Mouse (Mus musculus): Measurements from ENCODE around the gene Tada2a. TPM values are rescaled to one million over a fixed set of nuclear protein-coding genes. Genes with fewer than 3 reads are reported as not detected.

Tada2a gene
- total and polyA plus RNA-seq, 2 experiments from 2014 or later = 15.9 to 24.7 TPM

DNA sequence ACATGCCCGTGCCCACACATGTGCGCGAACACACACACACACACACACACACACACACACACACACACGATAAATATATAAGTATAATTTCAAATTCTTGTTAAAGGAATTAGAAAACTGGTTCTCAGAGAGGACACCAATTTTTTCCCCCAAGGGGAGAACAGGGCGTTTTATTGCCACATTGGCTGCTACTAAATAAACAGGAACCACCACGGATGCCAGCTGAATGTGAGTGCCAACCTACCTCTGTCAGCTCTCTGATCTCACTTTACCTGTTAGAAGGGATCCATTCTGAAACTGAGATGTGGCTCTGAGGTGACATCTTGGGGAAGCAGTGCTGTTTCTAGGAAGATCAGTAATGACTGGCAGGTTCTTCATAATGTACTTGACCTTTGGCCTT lies 34.7 kb upstream of the Tada2a start:
- Histone ChIP-seq H3K27ac (no peak overlapping the region), H3K36me3 (ENCODE audit: insufficient read depth, low read length) (no peaks in the 10 kb centered on the region), H3K27me3 (ENCODE audit: insufficient read depth, low read length) (no peaks in the 10 kb centered on the region), H3K4me3 (ENCODE audit: low read length) (no peak overlapping the region), H3K4me2 (ENCODE audit: low read depth, low read length) (no peak overlapping the region), H3K4me1 (ENCODE audit: insufficient read depth, low read length) (no peaks in the 10 kb centered on the region), H3K9me3 (ENCODE audit: low read length) (no peaks in the 10 kb centered on the region), H3K9ac (replicated peaks; ENCODE audit: low read length) (no peak overlapping the region)
- ATAC-seq (no peak), DNase-seq (ENCODE audit: low spot score) (no peak)
- TF ChIP-seq CTCF (IDR thresholded peaks at IDR 0.05; ENCODE audit: low read depth) = no peak
- 85% methylated on average over 6 of the region's 6 CpGs for WGBS

DNA sequence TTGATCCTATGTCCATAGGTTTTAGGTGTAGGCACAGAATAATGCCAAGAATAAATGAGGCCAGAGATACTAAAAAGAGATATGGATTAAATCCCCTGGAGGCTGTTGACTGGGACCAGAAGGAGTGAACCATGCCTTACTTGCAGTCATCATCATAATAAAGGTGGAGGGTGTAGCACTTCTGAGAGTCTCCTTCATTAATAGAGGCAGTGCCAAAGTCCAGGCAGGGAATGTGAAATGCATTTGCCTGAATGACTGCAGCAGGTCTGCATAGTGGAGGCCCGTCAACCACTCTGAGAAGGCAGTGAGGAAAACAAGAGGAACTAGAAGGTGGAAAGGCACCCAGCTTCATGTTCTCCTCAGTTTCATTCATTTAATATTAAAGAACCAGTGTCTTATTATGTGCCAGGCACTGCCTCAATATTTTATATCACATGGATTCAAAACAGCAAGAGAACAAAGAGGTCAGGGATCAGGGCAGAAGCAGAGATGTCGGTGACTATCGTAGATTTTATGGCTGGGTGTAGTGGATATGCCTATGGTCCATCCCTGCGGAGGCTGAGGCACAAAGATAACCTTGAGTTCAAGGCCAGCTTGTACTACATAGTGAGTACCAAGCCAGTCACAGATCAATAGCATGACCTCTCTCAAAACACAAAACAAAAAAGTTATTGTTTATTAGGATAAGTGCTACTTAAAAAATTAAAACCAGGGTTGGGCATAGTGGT lies 27.3 kb upstream of the Tada2a start:
- no peak for TF ChIP-seq CTCF (IDR thresholded peaks at IDR 0.05; ENCODE audit: low read depth)
- no peak overlapping the region for H3K4me2 ChIP-seq (ENCODE audit: low read depth, low read length)
- H3K27me3 ChIP-seq (ENCODE audit: insufficient read depth, low read length) = no peaks in the 10 kb centered on the region
- H3K4me3 ChIP-seq (ENCODE audit: low read length) = no peak overlapping the region
- WGBS = 91% methylated on average over 4 of the region's 4 CpGs
- ATAC-seq = no peak
- no peak overlapping the region for H3K9ac ChIP-seq (replicated peaks; ENCODE audit: low read length)
- H3K27ac ChIP-seq = no peak overlapping the region
- H3K9me3 ChIP-seq (ENCODE audit: low read length) = no peaks in the 10 kb centered on the region
- H3K36me3 ChIP-seq (ENCODE audit: insufficient read depth, low read length) = no peaks in the 10 kb centered on the region
- DNase-seq (ENCODE audit: low spot score) = no peak
- no peaks in the 10 kb centered on the region for H3K4me1 ChIP-seq (ENCODE audit: insufficient read depth, low read length)

GRCm38 (mm10) chr11:84150884-84151283 lies 21.5 kb upstream of the Tada2a start:
- Histone ChIP-seq H3K4me1 (ENCODE audit: insufficient read depth, low read length) (no peaks in the 10 kb centered on the region), H3K9me3 (ENCODE audit: low read length) (no peaks in the 10 kb centered on the region), H3K9ac (replicated peaks; ENCODE audit: low read length) (no peak overlapping the region), H3K4me3 (ENCODE audit: low read length) (no peak overlapping the region), H3K27me3 (ENCODE audit: insufficient read depth, low read length) (no peaks in the 10 kb centered on the region), H3K4me2 (ENCODE audit: low read depth, low read length) (no peak overlapping the region), H3K27ac (no peak overlapping the region), H3K36me3 (ENCODE audit: insufficient read depth, low read length) (no peaks in the 10 kb centered on the region)
- DNase-seq (ENCODE audit: low spot score) (peak; percentile 13), ATAC-seq (no peak)
- WGBS = 76% methylated on average over 2 of the region's 2 CpGs
- TF ChIP-seq CTCF (IDR thresholded peaks at IDR 0.05; ENCODE audit: low read depth) = peak; percentile 36

DNA sequence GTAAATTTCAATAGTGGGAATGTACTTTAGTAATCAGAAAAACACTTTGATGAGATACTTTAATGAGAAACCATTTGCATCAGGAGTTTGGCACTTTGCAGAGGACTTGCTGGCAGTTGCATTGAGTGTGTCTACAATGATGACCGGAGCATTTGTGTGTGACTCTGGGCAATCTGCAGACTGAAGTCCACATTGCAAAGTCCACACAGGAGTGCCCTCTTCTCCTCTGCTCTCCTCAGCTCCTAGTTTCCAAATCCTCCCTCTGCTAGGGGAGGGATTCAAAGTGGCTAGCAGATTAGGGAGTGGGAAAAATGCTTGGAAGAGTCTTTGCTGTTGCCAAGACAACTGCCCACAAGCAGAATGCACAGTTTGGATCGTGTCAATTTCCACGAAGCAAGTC lies 16.7 kb upstream of the Tada2a start:
- Histone ChIP-seq H3K27ac (no peak overlapping the region; the same call in 1 of the 2 replicates), H3K4me3 (ENCODE audit: low read length) (no peak overlapping the region), H3K27me3 (ENCODE audit: insufficient read depth, low read length) (no peaks in the 10 kb centered on the region), H3K4me2 (ENCODE audit: low read depth, low read length) (peak overlapping the region; percentile 16; the same call in 1 of the 2 replicates), H3K9me3 (ENCODE audit: low read length) (no peaks in the 10 kb centered on the region), H3K36me3 (ENCODE audit: insufficient read depth, low read length) (no peaks in the 10 kb centered on the region), H3K4me1 (ENCODE audit: insufficient read depth, low read length) (no peaks in the 10 kb centered on the region), H3K9ac (replicated peaks; ENCODE audit: low read length) (no peak overlapping the region)
- DNase-seq (ENCODE audit: low spot score) (no peak), ATAC-seq (no peak)
- WGBS = 34% methylated on average over 3 of the region's 3 CpGs
- TF ChIP-seq CTCF (IDR thresholded peaks at IDR 0.05; ENCODE audit: low read depth) = no peak

GRCm38 (mm10) chr11:84145201-84145798 lies 15.9 kb upstream of the Tada2a start:
- H3K36me3 ChIP-seq (ENCODE audit: insufficient read depth, low read length) = no peaks in the 10 kb centered on the region
- H3K9me3 ChIP-seq (ENCODE audit: low read length) = no peaks in the 10 kb centered on the region
- 68% methylated on average over 10 of the region's 10 CpGs for WGBS
- no peak overlapping the region for H3K4me2 ChIP-seq (ENCODE audit: low read depth, low read length)
- H3K4me1 ChIP-seq (ENCODE audit: insufficient read depth, low read length) = no peaks in the 10 kb centered on the region
- no peak overlapping the region for H3K9ac ChIP-seq (replicated peaks; ENCODE audit: low read length)
- TF ChIP-seq CTCF (IDR thresholded peaks at IDR 0.05; ENCODE audit: low read depth) = no peak
- H3K27ac ChIP-seq = no peak overlapping the region
- H3K4me3 ChIP-seq (ENCODE audit: low read length) = no peak overlapping the region
- DNase-seq (ENCODE audit: low spot score) (no peak), ATAC-seq (no peak)
- no peaks in the 10 kb centered on the region for H3K27me3 ChIP-seq (ENCODE audit: insufficient read depth, low read length)

DNA sequence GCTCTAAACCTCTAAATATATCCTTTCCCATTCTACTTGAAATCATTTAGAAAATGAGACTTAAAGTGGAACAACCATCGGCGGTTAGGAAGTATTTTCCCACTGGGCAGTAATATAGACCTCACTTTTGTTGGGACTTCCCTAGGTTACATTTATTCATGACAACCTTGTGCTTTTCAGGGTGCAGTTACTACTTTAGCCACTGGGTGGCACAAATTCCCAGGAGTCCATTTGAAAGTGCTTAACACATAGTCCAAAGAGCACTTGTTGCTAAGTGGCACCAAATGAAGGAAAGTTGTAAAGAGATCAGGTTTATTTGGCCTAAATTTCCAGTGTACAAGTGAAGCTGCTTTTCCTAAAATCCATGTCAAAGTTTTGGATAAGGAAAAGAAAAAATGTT lies 12.4 kb upstream of the Tada2a start:
- H3K9ac ChIP-seq (replicated peaks; ENCODE audit: low read length) = no peak overlapping the region
- peak; percentile 75 for TF ChIP-seq CTCF (IDR thresholded peaks at IDR 0.05; ENCODE audit: low read depth)
- peak; percentile 79 for DNase-seq (ENCODE audit: low spot score)
- no peaks in the 10 kb centered on the region for H3K27me3 ChIP-seq (ENCODE audit: insufficient read depth, low read length)
- no peak overlapping the region for H3K27ac ChIP-seq
- H3K9me3 ChIP-seq (ENCODE audit: low read length) = no peaks in the 10 kb centered on the region
- H3K4me3 ChIP-seq (ENCODE audit: low read length) = no peak overlapping the region
- H3K4me1 ChIP-seq (ENCODE audit: insufficient read depth, low read length) = no peaks in the 10 kb centered on the region
- no peak for ATAC-seq
- 56% methylated on average over 2 of the region's 2 CpGs for WGBS
- no peak overlapping the region for H3K4me2 ChIP-seq (ENCODE audit: low read depth, low read length)
- H3K36me3 ChIP-seq (ENCODE audit: insufficient read depth, low read length) = no peaks in the 10 kb centered on the region

DNA sequence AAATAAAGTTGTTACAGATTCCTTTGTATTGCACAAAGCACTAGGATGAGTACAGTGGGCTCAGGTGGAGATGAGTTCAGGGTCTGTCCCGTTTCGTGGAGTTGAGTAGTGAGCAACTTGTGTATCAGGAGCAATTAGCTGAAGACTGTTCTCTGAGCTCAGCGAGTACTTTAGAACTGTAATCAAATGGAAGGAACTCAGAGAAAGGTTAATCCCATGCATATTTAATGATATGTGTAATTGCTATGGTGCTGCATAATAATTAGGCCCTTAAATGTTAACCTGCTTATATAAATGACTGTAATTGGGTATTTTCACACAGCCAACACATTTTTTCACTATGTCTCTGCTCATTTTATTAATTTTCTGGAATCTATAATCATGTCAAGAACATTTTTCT lies 7.1 kb upstream of the Tada2a start:
- Histone ChIP-seq H3K27ac (no peak overlapping the region), H3K4me2 (ENCODE audit: low read depth, low read length) (no peak overlapping the region), H3K9ac (replicated peaks; ENCODE audit: low read length) (no peak overlapping the region), H3K27me3 (ENCODE audit: insufficient read depth, low read length) (no peaks in the 10 kb centered on the region), H3K9me3 (ENCODE audit: low read length) (no peaks in the 10 kb centered on the region), H3K36me3 (ENCODE audit: insufficient read depth, low read length) (no peaks in the 10 kb centered on the region), H3K4me3 (ENCODE audit: low read length) (no peak overlapping the region), H3K4me1 (ENCODE audit: insufficient read depth, low read length) (no peaks in the 10 kb centered on the region)
- ATAC-seq (no peak), DNase-seq (ENCODE audit: low spot score) (no peak)
- no peak for TF ChIP-seq CTCF (IDR thresholded peaks at IDR 0.05; ENCODE audit: low read depth)
- WGBS = 79% methylated on average over 3 of the region's 3 CpGs

Measured in hindbrain, postnatal 0 days (tissue).